Mouse (Mus musculus) yolk sac, embryonic 10.5 days (tissue): Measurements from ENCODE around the gene Syce2.
A peak's percentile ranks its signal among the peaks of the same experiment; 100 is the strongest.
"Not testable (repeated sequence)": the region's sequence is repeated elsewhere in the genome, so short reads cannot be mapped to it uniquely, and the experiment has no call there.

Source experiments
- DNase-seq: peaks from one replicate; pipeline ENCODE4 v3.0.0-alpha.2; 2017; ENCODE audit warnings: low spot score

The Syce2 gene

DNA sequence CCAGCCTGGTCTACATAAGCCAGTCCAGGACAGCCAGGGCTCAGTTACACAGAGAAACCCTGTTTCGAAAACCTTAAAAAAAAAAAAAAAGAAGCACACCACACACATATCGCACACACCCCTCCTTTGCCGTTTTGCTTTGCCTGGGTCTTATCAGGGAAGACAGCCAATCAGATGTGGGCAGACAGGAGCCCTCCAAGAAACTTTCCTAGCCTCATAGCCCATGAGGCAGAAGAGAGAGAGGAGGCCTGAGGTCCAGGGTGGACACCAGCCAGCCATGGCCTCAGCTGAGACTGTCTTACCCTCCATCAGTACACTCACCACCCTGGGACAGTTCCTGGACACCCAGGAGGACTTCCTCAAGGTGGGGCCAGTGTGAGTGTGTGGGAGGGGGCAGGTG is 29.8 kb downstream of the Syce2 start, which contains the start of gene Klf1:
Klf1 (plus strand) TSS at position 177 of the 400 bp plus-strand sequence.
- DNase-seq, result no peak

GRCm38 (mm10) chr8:84902367-84902919 is 30.5 kb downstream of the Syce2 start:
- no peak for DNase-seq

GRCm38 (mm10) chr8:84902920-84903661 is 31.2 kb downstream of the Syce2 start:
- DNase-seq, result peak; percentile 87

- DNase-seq, result no peak
These were observed 32.4 kb downstream of the Syce2 start for GRCm38 (mm10) chr8:84904351-84904750.

GRCm38 (mm10) chr8:84907037-84907436 is 35.1 kb downstream of the Syce2 start:
- no peak for DNase-seq

GRCm38 (mm10) chr8:84907493-84907892 is 35.6 kb downstream of the Syce2 start:
- no peak for DNase-seq

- not testable (repeated sequence) for DNase-seq
These were observed 36.1 kb downstream of the Syce2 start for GRCm38 (mm10) chr8:84907979-84908378.

DNA sequence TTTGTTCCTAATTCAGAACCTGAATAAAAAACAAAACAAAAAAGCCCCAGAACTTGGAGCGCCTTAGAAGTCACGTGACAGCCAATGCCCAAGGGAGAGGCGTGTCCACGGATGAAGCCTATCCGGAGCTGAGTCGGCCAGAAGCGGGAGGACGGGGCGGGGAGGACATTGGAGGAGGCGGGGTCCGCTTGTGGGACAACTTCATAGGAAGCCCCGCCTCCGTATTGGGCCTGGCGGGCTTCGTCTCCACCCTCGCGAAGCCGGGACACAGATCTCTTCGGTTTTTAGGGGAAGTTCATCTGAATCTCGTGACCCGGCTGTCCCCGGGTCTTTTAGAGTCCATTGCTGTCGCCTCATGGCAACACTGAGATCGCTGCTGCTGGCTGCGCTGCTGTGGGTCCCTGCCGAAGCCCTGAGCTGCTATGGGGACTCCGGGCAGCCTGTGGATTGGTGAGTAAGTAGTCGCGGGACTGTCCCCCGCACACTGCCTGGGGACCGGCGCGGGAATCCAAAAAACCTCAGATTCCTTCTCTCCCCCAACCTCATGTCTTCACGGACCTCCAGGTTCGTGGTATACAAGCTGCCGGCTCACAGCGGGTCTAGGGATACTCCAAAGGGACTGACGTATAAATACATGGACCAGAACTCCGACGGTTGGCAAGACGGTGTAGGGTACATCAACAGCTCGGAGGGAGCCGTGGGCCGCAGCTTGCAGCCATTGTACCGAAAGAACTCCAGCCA is 36.7 kb downstream of the Syce2 start, which contains the start of gene Dnase2a:
Dnase2a (plus strand) TSS at position 140 of the 741 bp plus-strand sequence.
- peak; percentile 94 for DNase-seq

- DNase-seq, result no peak
These were observed 37.4 kb downstream of the Syce2 start for GRCm38 (mm10) chr8:84909162-84909767.

DNA sequence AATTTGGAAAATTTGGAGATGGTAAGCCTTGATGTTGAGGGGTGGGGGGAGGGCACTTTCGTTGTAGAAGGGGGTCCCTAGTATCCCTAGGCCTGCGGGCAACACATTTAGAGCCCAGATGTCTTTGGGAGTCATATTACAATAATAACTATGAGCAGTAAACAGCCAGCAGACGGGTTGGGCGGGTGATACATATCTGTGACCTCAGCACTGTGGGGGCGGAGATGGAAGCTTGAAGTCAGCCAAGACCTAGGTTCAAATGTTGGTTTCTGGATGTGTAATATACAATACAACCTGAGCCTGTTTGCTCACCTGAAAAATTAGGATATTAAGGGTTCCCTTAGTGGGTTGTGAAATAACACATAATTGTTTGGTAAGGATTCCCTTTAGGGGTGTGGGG is 38.0 kb downstream of the Syce2 start:
- no peak for DNase-seq

DNA sequence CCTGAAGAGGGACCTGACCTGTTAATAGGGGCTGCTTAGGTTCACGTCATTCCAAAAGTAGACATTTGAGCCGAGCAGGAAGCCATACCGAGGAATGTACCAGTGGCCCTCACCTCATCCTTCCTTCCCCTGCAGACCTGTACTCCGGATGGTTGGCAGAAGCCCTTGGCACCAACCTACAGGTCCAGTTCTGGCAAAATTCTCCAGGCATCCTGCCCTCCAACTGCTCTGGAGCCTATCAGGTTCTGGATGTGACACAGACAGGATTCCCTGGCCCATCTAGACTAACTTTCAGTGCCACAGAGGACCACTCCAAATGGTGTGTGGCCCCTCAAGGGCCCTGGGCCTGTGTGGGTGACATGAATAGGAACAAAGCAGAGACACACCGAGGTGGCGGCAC is 38.6 kb downstream of the Syce2 start:
- DNase-seq, result no peak

DNA sequence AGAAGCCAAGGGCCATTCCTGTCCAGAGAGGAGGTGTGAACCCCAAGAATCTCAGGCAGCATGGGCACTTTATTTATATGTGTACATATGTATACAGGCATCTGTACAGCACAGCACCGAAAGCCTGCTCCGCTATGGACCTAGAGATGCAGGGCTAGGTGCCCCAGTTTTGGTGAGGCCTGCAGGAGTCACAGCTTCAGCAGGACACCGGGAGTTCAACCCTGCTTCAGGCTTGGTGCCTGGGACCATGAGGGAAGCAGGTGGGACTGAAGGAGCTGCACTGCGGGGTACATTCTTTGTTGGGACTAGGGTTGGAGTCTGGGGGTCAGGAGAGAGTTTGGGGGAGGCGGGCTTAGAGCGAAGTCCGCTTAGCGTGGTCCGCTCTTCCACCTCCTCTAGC is 39.9 kb downstream of the Syce2 start:
- no peak for DNase-seq

DNA sequence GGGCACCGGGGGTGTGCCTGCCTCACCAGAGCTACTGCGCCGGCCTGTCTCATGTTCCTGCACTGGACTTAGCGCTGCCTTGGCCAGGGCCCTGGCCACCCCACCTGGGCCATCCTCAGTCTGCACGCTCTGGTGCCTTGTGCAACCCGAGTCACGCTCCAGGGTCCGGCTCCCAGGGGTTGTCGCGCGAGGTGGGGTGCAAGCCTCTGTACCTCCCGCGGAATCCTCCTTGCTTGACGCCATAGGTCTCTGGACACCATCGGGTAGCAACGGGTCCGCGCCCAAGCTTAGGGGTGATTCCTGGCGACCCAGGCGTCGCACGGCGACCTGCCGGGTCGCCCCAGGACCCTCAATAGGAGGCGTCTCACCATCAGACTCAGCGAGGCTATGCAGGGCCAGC is 40.5 kb downstream of the Syce2 start:
- DNase-seq, result no peak

DNA sequence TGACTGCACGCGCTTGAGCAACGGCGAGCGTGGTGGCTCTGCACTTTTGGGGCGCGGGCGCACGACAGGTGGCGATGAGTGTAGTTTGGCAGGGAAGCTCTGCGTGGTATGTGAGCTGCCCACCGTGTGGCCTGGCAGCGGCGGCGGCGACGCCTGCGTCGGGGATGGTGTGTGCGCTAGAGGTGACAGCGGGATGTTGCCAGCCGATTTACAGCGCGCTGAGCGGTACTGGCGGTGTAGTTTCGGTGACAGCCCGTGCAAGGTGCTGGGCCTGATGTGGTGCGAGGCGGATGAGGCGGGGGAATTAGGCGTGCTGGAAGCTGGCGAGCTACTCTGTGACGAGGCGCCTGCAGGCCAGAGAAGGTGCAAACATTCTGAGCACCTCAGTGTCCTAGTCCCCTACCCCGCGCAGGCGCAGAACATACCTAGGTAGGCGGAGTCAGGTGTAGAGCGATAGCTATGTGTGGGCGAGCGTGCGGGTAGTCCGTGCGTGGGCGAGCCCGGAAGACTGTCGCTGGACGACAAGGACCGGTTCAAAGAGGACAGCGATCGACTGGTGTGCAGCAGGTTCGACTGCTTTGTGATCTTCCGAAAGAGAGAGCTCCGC is 41.1 kb downstream of the Syce2 start:
- DNase-seq, result peak; percentile 78

DNA sequence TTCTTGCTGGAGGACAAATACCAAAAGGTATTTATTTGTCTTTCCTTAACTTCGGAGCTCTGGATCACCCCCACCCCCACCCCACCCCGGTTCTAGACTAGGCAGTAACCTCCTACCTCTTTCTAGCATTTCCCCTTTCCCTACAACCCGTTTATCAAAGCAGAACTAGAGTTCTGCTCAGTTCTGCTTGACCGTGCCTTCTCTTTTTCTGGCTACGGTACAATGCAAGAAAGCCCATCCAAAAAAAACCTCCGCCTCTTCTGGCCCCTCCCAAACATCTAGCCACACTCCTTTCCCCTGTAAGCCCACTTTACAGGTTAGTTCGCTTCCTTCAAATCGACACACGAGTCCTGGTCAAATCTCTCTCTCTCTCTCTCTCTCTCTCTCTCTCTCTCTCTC is 41.6 kb downstream of the Syce2 start:
- no peak for DNase-seq

GRCm38 (mm10) chr8:84913960-84914359 is 42.0 kb downstream of the Syce2 start:
- peak; percentile 36 for DNase-seq

DNA sequence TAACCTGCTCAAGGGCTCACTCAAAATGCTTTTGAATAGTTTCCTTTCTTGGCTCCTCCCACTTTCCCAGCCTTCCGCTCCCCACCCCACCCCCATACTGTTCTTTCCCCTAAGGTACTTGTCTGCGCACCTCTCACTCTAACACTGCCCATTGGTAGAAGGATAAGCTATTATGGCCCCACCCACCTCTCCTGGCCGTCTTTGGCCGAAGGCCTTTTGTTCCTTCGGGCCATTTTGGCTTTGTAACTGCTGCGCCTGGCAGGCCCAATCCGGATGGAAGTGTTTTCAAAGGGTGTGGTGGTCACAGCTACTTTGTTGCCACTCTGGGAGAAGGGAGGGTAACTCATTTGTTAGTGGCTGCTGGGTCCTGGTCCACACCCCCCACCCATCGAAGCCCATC is 43.4 kb downstream of the Syce2 start:
- no peak for DNase-seq

- no peak for DNase-seq
These were observed 45.9 kb downstream of the Syce2 start for GRCm38 (mm10) chr8:84917781-84918180.

GRCm38 (mm10) chr8:84918646-84919045 is 46.7 kb downstream of the Syce2 start:
- DNase-seq, result no peak

DNA sequence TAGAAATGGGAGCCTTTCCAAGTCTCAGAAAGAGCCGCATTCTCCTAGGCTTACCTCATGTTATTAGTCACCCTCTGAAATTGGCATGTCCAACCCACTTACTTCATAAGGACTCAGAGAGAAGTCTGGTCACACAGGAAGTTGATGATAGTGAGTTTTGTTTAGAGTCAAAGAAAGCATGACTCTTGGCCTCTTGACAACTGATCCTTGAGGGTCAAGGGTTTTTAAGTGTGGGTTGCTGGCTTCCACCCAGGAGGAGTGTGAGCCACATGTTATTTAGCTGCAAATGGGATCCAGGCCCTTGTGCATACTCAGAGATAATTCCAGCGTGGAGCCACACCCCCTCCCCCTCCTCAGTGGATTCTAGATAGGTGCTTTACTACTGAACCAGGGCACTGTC is 49.7 kb downstream of the Syce2 start:
- no peak for DNase-seq

- DNase-seq, result no peak
These were observed 53.6 kb downstream of the Syce2 start for GRCm38 (mm10) chr8:84925557-84925956.

- no peak for DNase-seq
These were observed 55.6 kb downstream of the Syce2 start for GRCm38 (mm10) chr8:84927513-84927912.
